Mouse (Mus musculus) bone marrow, adult 2 months (tissue): ENCODE measurements around the gene Sp6. TPM values are rescaled to one million over a fixed set of nuclear protein-coding genes. Genes with fewer than 3 reads are reported as not detected.

Experiments
- H3K27ac ChIP-seq: fragments of 200-500 bp; 2 replicates; pipeline ENCODE4 v1.5.1; 2012; ENCODE audit warnings: low read depth, mild to moderate bottlenecking, control low read depth, inconsistent platforms, low read length; ENCODE audit not compliant: control insufficient read depth, poor library complexity, insufficient read depth
- H3K4me1 ChIP-seq: fragments of 200-500 bp; 2 replicates; pipeline ENCODE4 v1.6.1; 2011; ENCODE audit warnings: low read length; ENCODE audit not compliant: control insufficient read depth, insufficient read depth
- H3K4me3 ChIP-seq: fragments of 200-500 bp; replicated peaks from 2 replicates; pipeline ENCODE3; 2011; ENCODE audit warnings: mild to moderate bottlenecking, low read depth, low read length, control low read depth; ENCODE audit not compliant: control insufficient read depth
- CTCF ChIP-seq: fragments of 200-500 bp; IDR thresholded peaks from 2 replicates; pipeline ENCODE4 v1.5.1; 2011; ENCODE audit warnings: low read length, control low read depth; ENCODE audit not compliant: control insufficient read depth, insufficient read depth
- POLR2A ChIP-seq: fragments of 200-500 bp; IDR thresholded peaks from 2 replicates; pipeline ENCODE4 v1.6.1; 2011; ENCODE audit warnings: low read depth, mild to moderate bottlenecking, control low read depth, low read length, borderline replicate concordance; ENCODE audit not compliant: control insufficient read depth
- WGBS: fragments of 180-500 bp; shearing (Covaris S2); methylation state at CpG from one replicate; pipeline ENCODE4 v1.1.7; 2018; 5-methylcytosine and 5-hydroxymethylcytosine counted together
- polyA plus RNA-seq: library from polyadenylated mRNA; stranded (reverse); fragments of >200 nt; gene quantifications from 2 replicates; pipeline ENCODE4 v1.2.4, GENCODE M21; 2011; ENCODE audit warnings: low replicate concordance; ENCODE audit not compliant: missing spikeins, insufficient read depth, insufficient read length

Gene Sp6
- polyA plus RNA-seq, 1 experiment: 1.00 TPM

- no peak overlapping the region for H3K27ac ChIP-seq
- H3K4me3 ChIP-seq: no peak overlapping the region
- no peaks in the 10 kb centered on the region; the same call in 1 of the 2 replicates for H3K4me1 ChIP-seq
- TF ChIP-seq POLR2A: no peak
- no peak for TF ChIP-seq CTCF
- 69% methylated on average over 10 of the region's 10 CpGs for WGBS
Observed at GRCm38 (mm10) chr11:97024977-97025376, 11.8 kb downstream of the Sp6 start.

- 7% methylated on average over 17 of the region's 17 CpGs for WGBS
- Histone ChIP-seq H3K4me1 (peaks cover 2% of the 10 kb centered on the region; the same call in 1 of the 2 replicates), H3K27ac (peak overlapping the region; percentile 20; the same call in 1 of the 2 replicates), H3K4me3 (no peak overlapping the region)
- TF ChIP-seq CTCF: peak; percentile 95
- peak; percentile 46; the same call in 1 of the 2 replicates for TF ChIP-seq POLR2A
Observed at GRCm38 (mm10) chr11:97025721-97026344, 12.6 kb downstream of the Sp6 start.

- Histone ChIP-seq H3K4me1 (peaks cover 2% of the 10 kb centered on the region; the same call in 1 of the 2 replicates), H3K4me3 (peak within 1 kb of the TSS; percentile 67), H3K27ac (no peak within 1 kb of the TSS; the same call in 1 of the 2 replicates)
- TF ChIP-seq POLR2A: no peak
- peak; percentile 84 for TF ChIP-seq CTCF
- WGBS: under 1% methylated on average over 25 of the region's 25 CpGs
Observed at GRCm38 (mm10) chr11:97029686-97030417, 16.7 kb downstream of the Sp6 start, which contains the start of gene Scrn2. Gene Scrn2 (plus strand): TSS chr11:97029938.

GRCm38 (mm10) chr11:97030426-97030825 lies 17.2 kb downstream of the Sp6 start:
- peak overlapping the region; percentile 67 for H3K4me3 ChIP-seq
- WGBS: 20% methylated on average over 15 of the region's 15 CpGs
- H3K27ac ChIP-seq: no peak overlapping the region
- TF ChIP-seq CTCF: no peak
- TF ChIP-seq POLR2A: no peak
- H3K4me1 ChIP-seq: peaks cover 2% of the 10 kb centered on the region; the same call in 1 of the 2 replicates

- TF ChIP-seq CTCF: no peak
- no peak for TF ChIP-seq POLR2A
- Histone ChIP-seq H3K4me3 (no peak overlapping the region), H3K4me1 (0 out of 2 replicates have a peak, but pooled peaks cover 2% of the 10 kb centered on the region), H3K27ac (no peak overlapping the region)
- 87% methylated on average over 12 of the region's 12 CpGs for WGBS
Observed at GRCm38 (mm10) chr11:97031977-97032376, 18.8 kb downstream of the Sp6 start.

- H3K4me1 ChIP-seq: 0 out of 2 replicates have a peak, but pooled peaks cover 2% of the 10 kb centered on the region
- no peak overlapping the region for H3K27ac ChIP-seq
- no peak overlapping the region for H3K4me3 ChIP-seq
- WGBS: 88% methylated on average over 4 of the region's 4 CpGs
- no peak for TF ChIP-seq CTCF
- TF ChIP-seq POLR2A: no peak
Observed at GRCm38 (mm10) chr11:97032499-97032898, 19.3 kb downstream of the Sp6 start.

- no peak overlapping the region for H3K4me3 ChIP-seq
- H3K27ac ChIP-seq: no peak overlapping the region
- no peak for TF ChIP-seq CTCF
- TF ChIP-seq POLR2A: no peak
- H3K4me1 ChIP-seq: 0 out of 2 replicates have a peak, but pooled peaks cover 2% of the 10 kb centered on the region
- 89% methylated on average over 4 of the region's 4 CpGs for WGBS
Observed at GRCm38 (mm10) chr11:97033781-97034180, 20.6 kb downstream of the Sp6 start.

- no peak for TF ChIP-seq CTCF
- TF ChIP-seq POLR2A: no peak
- H3K27ac ChIP-seq: no peak overlapping the region
- H3K4me3 ChIP-seq: no peak overlapping the region
- WGBS: 80% methylated on average over 5 of the region's 5 CpGs
- H3K4me1 ChIP-seq: peaks cover 2% of the 10 kb centered on the region; the same call in 1 of the 2 replicates
Observed at GRCm38 (mm10) chr11:97036141-97036540, 22.9 kb downstream of the Sp6 start.

GRCm38 (mm10) chr11:97038881-97039280 lies 25.7 kb downstream of the Sp6 start:
- Histone ChIP-seq H3K27ac (no peak overlapping the region), H3K4me1 (peaks cover 2% of the 10 kb centered on the region; the same call in 1 of the 2 replicates), H3K4me3 (no peak overlapping the region)
- WGBS: 81% methylated on average over 7 of the region's 7 CpGs
- TF ChIP-seq POLR2A (no peak), CTCF (no peak)
